Mouse (Mus musculus) heart, embryonic 14.5 days (tissue): ENCODE measurements at regions not wholly inside any gene's neighbourhood (a gene's known extent, or its start where the extent isn't known, plus 50 kb on each side); places are given as distances from the start of the nearest gene placed in this dataset.

Experiments
- ATAC-seq: fragments of 200-750 bp; cut with Nextera tagmentation; 2 replicates; pipeline ENCODE4 v1.8.0; 2017; ENCODE audit warnings: low read depth, moderate TSS enrichment; ENCODE audit not compliant: insufficient number of reproducible peaks, insufficient read depth, low FRiP score
- H3K27ac ChIP-seq, 2 experiments: fragments of 200-500 bp in 1 of 2; fragments of 300-500 bp in 1 of 2; sonication (generic) in 1 of 2; replicated peaks in 1 of 2; 2 replicates each; pipeline ENCODE4 v1.5.1; 2012 to 2014; ENCODE audit warnings: low read depth in 2 of 2, low read length in 2 of 2, control low read depth in 1 of 2, mild to moderate bottlenecking in 1 of 2, mixed read lengths in 1 of 2; ENCODE audit not compliant: control insufficient read depth in 1 of 2, insufficient read depth in 1 of 2
- H3K27me3 ChIP-seq: fragments of 300-500 bp; sonication (generic); 2 replicates; pipeline ENCODE4 v1.6.1; 2014; ENCODE audit warnings: mild to moderate bottlenecking, low read length, control low read depth; ENCODE audit not compliant: control insufficient read depth, insufficient read depth
- H3K36me3 ChIP-seq: fragments of 300-500 bp; sonication (generic); 2 replicates; pipeline ENCODE4 v1.6.1; 2014; ENCODE audit warnings: mild to moderate bottlenecking, control low read depth, low read length, mixed read lengths; ENCODE audit not compliant: control insufficient read depth, insufficient read depth
- H3K4me1 ChIP-seq, 2 experiments: fragments of 200-500 bp in 1 of 2; fragments of 300-500 bp in 1 of 2; sonication (generic) in 1 of 2; 2 replicates each; pipeline ENCODE4 v1.6.1; 2012 to 2014; ENCODE audit warnings: low read length in 2 of 2, control low read depth in 1 of 2, mixed read lengths in 1 of 2; ENCODE audit not compliant: control insufficient read depth in 2 of 2, insufficient read depth in 2 of 2
- H3K4me2 ChIP-seq: fragments of 300-500 bp; sonication (generic); 2 replicates; pipeline ENCODE4 v1.6.1; 2014; ENCODE audit warnings: mild to moderate bottlenecking, low read length
- H3K4me3 ChIP-seq, 2 experiments: fragments of 200-500 bp in 1 of 2; fragments of 300-500 bp in 1 of 2; sonication (generic) in 1 of 2; 2 replicates each; pipeline ENCODE4 v1.5.1; 2012 to 2014; ENCODE audit warnings: low read length in 2 of 2, mild to moderate bottlenecking in 2 of 2, control low read depth in 1 of 2, low read depth in 1 of 2, moderate library complexity in 1 of 2; ENCODE audit not compliant: control insufficient read depth in 1 of 2, insufficient read depth in 1 of 2
- H3K9ac ChIP-seq: fragments of 300-500 bp; sonication (generic); 2 replicates; pipeline ENCODE4 v1.6.1; 2014; ENCODE audit warnings: mild to moderate bottlenecking, low read length
- H3K9me3 ChIP-seq: fragments of 300-500 bp; sonication (generic); 2 replicates; pipeline ENCODE4 v1.6.1; 2016; ENCODE audit warnings: low read length, control low read depth; ENCODE audit not compliant: control insufficient read depth
- WGBS: fragments of 180-500 bp; shearing (Covaris S2); extraction: QIAGEN DNeasy Blood & Tissue Kit; methylation state at CpG from one replicate; pipeline ENCODE4 v1.1.7; 2014; 5-methylcytosine and 5-hydroxymethylcytosine counted together

GRCm38 (mm10) chr4:34371281-34372032 lies 179.3 kb upstream of the Akirin2 start:
- no peak overlapping the region for H3K4me3 ChIP-seq
- ATAC-seq: no peak
- no peaks in the 10 kb centered on the region for H3K36me3 ChIP-seq
- H3K4me1 ChIP-seq: no peaks in the 10 kb centered on the region
- H3K9ac ChIP-seq: no peak overlapping the region
- H3K4me2 ChIP-seq: no peak overlapping the region
- 66% methylated on average over 8 of the region's 8 CpGs for WGBS
- no peak overlapping the region for H3K27ac ChIP-seq
- no peaks in the 10 kb centered on the region for H3K9me3 ChIP-seq
- no peaks in the 10 kb centered on the region for H3K27me3 ChIP-seq

GRCm38 (mm10) chr4:34386338-34386967 lies 164.3 kb upstream of the Akirin2 start:
- no peaks in the 10 kb centered on the region for H3K36me3 ChIP-seq
- no peak overlapping the region for H3K9ac ChIP-seq
- whole genome bisulfite sequencing: 72% methylated on average over 5 of the region's 5 CpGs
- H3K27ac ChIP-seq: no peak overlapping the region
- H3K9me3 ChIP-seq: peaks cover under 1% of the 10 kb centered on the region; the same call in 1 of the 2 replicates
- no peaks in the 10 kb centered on the region for H3K4me1 ChIP-seq
- H3K4me2 ChIP-seq: no peak overlapping the region
- no peaks in the 10 kb centered on the region for H3K27me3 ChIP-seq
- no peak for ATAC-seq
- no peak overlapping the region for H3K4me3 ChIP-seq

GRCm38 (mm10) chr4:34391499-34391898 lies 159.2 kb upstream of the Akirin2 start:
- Histone ChIP-seq H3K9me3 (peaks cover 5% of the 10 kb centered on the region; the same call in 1 of the 2 replicates), H3K9ac (no peak overlapping the region), H3K36me3 (no peaks in the 10 kb centered on the region), H3K4me1 (no peaks in the 10 kb centered on the region), H3K27ac (no peak overlapping the region), H3K4me3 (no peak overlapping the region), H3K4me2 (no peak overlapping the region), H3K27me3 (no peaks in the 10 kb centered on the region)
- 92% methylated on average over 5 of the region's 5 CpGs for WGBS
- no peak for ATAC-seq

GRCm38 (mm10) chr4:34403061-34403460 lies 147.7 kb upstream of the Akirin2 start:
- no peaks in the 10 kb centered on the region for H3K9me3 ChIP-seq
- H3K9ac ChIP-seq: no peak overlapping the region
- no peaks in the 10 kb centered on the region for H3K4me1 ChIP-seq
- H3K36me3 ChIP-seq: no peaks in the 10 kb centered on the region
- no peak overlapping the region for H3K4me3 ChIP-seq
- no peak overlapping the region for H3K4me2 ChIP-seq
- 89% methylated on average over 2 of the region's 2 CpGs for WGBS
- no peak for ATAC-seq
- H3K27me3 ChIP-seq: no peaks in the 10 kb centered on the region
- no peak overlapping the region for H3K27ac ChIP-seq

- H3K4me3 ChIP-seq: no peak overlapping the region
- H3K4me1 ChIP-seq: no peaks in the 10 kb centered on the region
- H3K4me2 ChIP-seq: no peak overlapping the region
- H3K27me3 ChIP-seq: no peaks in the 10 kb centered on the region
- no peak for ATAC-seq
- no peaks in the 10 kb centered on the region for H3K9me3 ChIP-seq
- WGBS: 78% methylated on average over 3 of the region's 3 CpGs
- H3K36me3 ChIP-seq: no peaks in the 10 kb centered on the region
- H3K27ac ChIP-seq: no peak overlapping the region
- H3K9ac ChIP-seq: no peak overlapping the region
Measured at GRCm38 (mm10) chr4:34407181-34407580, 143.6 kb upstream of the Akirin2 start.

GRCm38 (mm10) chr4:34420970-34421369 lies 129.8 kb upstream of the Akirin2 start:
- no peak for ATAC-seq
- no peak overlapping the region for H3K4me2 ChIP-seq
- H3K27me3 ChIP-seq: no peaks in the 10 kb centered on the region
- H3K9ac ChIP-seq: no peak overlapping the region
- H3K4me3 ChIP-seq: no peak overlapping the region
- H3K27ac ChIP-seq: no peak overlapping the region
- peaks cover 0 to 6% of the 10 kb centered on the region in 2 experiments; a peak in 2 of 4 replicates for H3K4me1 ChIP-seq
- no peaks in the 10 kb centered on the region for H3K36me3 ChIP-seq
- WGBS: 78% methylated on average over 6 of the region's 6 CpGs
- H3K9me3 ChIP-seq: no peaks in the 10 kb centered on the region

- no peak overlapping the region for H3K4me3 ChIP-seq
- no peak overlapping the region for H3K27ac ChIP-seq
- no peak overlapping the region for H3K4me2 ChIP-seq
- H3K9me3 ChIP-seq: no peaks in the 10 kb centered on the region
- H3K27me3 ChIP-seq: peaks cover 5% of the 10 kb centered on the region
- no peak for ATAC-seq
- no peak overlapping the region for H3K9ac ChIP-seq
- H3K4me1 ChIP-seq: peaks cover 0 to 6% of the 10 kb centered on the region in 2 experiments; a peak in 2 of 4 replicates
- WGBS: 20% methylated on average over 2 of the region's 2 CpGs
- no peaks in the 10 kb centered on the region for H3K36me3 ChIP-seq
Measured at GRCm38 (mm10) chr4:34424131-34424646, 126.5 kb upstream of the Akirin2 start.
